Mouse (Mus musculus): ENCODE results near the gene Trim46.

Gene Trim46

DNA sequence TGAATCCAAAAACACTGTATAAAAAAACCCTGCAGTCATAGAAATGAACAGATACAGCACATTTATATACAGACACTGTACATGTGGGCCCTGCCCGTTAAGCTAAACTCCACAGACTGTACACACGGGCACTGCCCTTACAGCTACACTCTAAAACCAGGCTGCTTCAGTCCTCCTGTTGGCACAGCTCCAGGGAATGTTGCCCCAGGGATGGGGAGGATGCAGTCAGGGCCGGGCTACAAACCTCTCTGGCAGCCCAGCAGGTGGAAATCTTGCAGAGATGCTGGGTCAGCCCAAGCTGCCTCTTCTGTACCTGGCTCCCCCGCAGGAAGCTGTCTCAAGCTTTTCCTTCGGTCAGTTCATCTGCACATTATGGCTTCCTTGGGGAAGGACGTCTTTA lies 25.7 kb upstream of the Trim46 start:
- in situ Hi-C loops (cut with MboI, MseI) = no loop called here

DNA sequence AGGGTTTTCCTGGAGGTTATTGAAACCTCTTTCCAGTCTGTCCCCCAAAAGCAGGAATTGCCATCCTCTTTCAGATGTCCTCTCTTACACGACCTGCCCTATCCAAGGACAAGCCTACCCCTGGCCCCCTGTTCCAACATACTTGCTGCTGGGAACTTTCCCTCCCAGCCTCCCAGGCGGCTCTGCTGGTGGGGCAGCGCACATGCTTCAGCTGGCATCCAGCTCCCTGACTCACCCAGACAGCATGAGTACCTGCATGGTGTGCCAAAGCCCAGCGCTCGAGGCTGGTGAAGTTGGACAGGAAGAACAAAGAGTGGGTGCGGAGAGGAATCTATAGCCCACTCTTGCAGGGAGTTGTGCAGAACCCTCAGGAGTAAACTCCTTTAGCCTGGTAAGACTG lies 24.8 kb upstream of the Trim46 start:
- in situ Hi-C loops (cut with MboI, MseI) = no loop called here

DNA sequence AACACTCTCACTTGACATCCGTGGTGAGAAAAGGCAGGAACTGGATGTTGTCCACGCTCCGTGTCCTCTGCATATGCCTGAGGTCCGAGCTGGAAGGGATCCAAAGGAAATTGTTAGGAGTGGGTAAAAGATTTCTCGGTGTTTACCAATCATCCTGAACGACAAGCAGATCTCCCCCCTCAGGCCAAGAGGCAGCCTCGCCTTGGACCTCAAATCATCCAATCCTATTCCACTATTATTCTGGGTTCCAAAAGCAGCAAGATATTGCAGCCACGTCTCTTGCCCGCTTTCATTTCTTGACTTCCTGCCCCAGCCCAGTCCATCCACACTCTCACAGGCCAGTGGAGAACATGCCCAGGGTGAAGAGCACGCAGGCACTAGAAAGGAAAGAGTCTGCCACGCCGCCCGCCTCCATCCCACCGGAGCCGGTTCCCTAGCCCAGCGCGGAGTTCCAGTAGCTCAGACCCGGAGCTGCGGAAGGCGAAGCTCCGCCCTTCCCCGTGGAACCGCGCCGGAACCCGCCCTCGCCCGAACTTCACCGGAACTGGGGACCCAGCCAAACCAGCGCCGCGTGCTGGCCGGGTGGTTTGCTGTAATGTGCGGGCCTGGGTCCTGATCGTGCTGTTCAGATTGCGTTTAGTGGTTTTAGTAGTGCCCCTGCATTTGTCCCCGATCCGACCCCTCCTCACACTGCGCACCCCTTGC lies 24.1 kb upstream of the Trim46 start, which contains the start of gene Slc50a1:
Gene Slc50a1 (minus strand): TSS at position 520 of the 705 bp plus-strand sequence.
- in situ Hi-C loops (cut with MboI, MseI) = no loop called here

DNA sequence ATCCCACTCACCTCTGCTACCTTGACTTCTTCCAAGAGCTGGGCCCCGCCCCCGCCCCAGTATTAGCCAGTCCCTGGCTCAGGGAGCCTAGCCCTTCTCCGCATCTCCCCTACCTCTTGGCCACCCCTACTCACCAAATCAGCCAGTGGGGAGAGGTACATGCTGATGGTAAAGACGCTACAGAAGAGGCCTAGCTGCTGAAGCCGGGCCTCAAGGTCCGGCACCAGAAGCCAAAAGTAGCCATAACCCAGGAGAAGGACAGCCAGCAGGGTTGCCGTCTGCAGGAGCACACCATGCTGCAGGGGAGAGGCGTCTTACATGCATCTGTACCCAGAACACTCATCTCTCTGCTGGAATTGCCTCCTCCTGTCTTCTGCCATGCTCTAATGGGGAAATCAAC lies 22.8 kb upstream of the Trim46 start:
- in situ Hi-C loops (cut with MboI, MseI) = no loop called here

DNA sequence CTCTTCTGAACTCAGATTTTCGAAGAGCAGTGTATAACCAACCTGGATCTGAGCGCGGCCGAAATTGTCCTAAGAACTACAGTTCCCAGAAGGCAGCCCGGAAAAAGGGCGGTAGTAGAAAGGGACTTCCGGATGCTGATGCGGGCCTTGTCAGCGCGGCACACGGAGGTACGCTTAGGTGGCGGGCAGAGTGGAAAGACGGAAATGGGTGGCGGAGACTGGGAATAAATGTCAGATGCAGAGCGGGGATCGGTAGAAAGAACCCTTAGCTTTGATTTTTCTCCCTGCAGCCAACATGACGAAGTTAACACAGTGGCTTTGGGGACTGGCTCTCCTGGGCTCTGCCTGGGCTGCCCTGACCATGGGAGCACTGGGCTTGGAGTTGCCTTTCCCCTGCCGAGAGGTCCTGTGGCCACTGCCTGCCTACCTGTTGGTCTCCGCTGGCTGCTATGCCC lies 20.4 kb upstream of the Trim46 start:
- in situ Hi-C loops (cut with MboI, MseI) = no loop called here

DNA sequence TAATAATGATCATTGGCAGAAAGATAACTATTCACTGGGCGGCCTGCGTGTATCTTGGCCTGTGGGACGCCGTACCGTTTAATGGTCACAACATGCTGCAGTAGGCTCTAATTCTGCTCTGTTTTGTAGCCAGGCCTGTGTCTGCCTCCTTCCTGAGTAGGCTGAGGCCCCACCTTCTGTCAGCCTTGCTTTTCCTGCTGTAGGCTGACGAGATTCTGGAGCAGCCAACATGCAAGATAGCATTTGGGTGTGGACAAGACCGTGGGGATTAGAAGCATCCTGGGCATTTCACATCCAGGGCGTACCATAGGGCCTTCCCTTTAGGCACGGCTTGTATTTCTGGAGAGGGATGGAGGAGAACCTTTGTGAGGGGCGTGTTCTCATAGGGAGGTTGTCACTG lies 16.3 kb upstream of the Trim46 start:
- in situ Hi-C loops (cut with MboI, MseI) = no loop called here

DNA sequence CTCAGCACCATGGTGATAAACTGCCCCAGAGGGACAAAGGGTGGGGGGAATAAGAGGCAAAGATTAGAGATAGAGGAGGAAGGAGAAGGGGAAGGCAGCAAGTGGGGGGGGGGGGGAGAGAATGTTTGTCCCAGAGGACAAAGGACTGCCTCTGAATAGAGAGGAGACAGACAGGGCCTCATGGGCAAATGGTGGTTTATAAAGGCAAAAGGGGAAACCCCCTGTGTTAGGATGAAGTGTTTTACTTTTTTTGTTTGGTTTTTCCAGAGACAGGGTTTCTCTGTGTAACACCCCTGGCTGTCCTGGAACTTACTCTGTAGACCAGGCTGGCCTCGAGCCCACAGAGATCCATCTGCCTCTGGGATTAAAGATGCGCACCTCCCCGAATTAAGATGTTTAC lies 14.1 kb upstream of the Trim46 start:
- in situ Hi-C loops (cut with MboI, MseI) = no loop called here

DNA sequence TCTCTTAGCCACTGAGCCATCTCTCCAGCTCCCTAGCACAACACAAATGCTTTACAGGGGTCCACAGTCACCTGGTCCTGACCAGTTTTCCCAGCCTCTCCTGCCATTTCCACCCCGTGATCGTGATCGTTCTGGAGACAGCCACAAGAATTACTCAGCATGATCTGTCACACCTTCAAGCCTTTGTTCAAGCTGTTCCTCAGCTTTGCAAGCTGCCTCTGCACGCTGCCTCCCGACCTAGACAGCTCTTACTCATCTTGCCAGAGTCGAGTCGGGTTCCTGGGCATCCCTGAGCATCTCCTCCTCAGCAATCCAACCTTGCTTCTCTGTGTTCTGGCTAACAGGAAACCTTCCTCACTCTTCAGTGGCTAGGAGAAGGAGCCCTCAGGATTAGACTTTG lies 13.0 kb upstream of the Trim46 start, which contains the start of gene Dpm3:
Gene Dpm3 (plus strand): TSS at position 283 of the 400 bp plus-strand sequence.
- in situ Hi-C loops (cut with MboI, MseI) = no loop called here

DNA sequence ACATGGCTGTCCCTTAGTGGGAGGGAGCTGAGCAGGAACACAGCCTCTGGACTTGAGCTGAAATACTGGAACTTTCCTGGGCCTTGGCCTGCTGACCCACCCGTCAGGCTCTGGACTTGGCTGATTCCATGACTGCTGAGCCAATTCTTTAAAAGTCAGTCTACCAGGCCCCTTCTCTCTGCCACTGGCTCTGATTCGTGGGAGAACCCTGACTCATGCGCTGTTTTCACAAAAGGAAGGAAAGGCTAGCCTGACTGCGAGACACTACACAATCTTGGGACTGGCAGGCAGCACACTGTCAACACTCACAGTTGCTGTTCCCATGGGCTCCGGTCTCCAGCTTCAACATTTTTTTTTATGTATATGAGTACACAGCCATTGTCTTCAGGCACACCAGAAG lies 10.1 kb upstream of the Trim46 start:
- in situ Hi-C loops (cut with MboI, MseI) = no loop called here

DNA sequence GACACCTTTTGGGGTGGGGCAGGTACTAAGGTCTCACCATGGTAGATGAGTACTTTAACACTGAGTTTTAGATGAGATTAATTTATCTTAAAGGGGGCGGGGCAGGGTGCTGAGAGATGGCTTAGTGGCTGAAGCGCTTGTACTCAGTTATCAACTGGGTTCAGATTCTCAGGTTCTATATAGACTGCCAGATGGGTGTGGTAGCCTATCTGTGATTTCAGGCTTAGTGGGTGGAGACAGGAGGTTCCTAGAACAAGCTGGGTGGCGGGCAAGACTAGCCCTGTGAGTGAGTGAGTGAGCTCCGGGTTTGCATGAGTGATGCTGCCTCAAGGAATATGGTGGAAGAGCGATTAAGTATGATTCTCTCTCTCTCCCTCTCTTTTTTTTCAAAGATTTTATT lies 8.9 kb upstream of the Trim46 start:
- in situ Hi-C loops (cut with MboI, MseI) = no loop called here

DNA sequence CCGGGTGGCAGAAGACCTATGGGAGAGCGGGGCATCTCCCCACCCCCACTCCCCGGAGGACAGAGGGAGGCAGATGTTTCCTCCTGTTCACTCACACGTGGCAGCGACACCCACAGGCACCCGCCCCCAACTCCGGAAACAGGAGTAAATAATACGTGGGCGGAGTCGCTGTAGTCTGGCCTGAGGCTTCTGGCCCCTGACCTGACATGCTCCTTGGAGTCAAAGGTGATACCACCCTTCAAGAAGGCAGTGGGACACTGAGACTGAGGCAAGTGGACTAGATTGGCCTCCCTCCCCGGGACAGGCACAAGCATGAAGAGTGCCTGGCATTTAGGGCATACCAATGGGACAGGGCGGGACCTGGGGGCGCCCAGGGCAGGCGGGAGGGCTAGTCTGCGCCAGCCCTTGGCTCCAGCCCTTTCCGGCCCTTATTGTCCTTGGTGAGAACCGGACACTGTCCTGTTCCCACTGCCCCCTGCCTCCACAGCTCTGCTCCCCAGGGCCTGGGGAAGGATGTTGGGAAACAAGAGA lies 5.3 kb upstream of the Trim46 start:
- in situ Hi-C loops (cut with MboI, MseI) = no loop called here

DNA sequence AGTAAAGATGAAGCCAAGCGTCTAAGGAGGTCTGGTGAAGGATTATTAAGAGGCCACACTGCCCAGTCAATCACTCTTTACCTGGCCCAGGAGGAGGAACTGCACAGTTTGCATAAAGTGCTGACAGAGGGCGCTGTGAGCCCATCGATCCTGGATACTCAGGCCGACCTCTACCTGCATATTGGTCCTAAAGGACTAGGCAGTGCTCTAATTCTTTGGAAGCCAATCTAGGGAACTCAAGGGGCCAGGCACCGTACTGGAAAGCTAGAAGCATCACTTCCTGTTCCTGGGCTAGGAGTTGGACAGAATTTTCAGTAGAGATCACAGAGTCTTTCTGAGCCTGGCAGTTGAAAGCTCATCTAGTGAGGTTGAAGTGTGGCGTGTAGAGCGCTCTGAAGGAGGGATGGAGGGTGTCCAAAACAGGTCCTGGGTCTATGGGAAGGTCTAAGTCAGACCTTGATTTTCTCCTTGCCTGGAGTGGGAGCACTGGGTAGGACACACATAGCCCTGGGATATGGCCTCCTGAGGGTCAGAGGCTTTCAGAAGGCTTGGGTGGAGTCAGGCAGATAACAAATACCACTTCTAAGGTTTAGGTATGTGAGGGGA lies 4.4 kb upstream of the Trim46 start:
- in situ Hi-C loops (cut with MboI, MseI) = no loop called here

DNA sequence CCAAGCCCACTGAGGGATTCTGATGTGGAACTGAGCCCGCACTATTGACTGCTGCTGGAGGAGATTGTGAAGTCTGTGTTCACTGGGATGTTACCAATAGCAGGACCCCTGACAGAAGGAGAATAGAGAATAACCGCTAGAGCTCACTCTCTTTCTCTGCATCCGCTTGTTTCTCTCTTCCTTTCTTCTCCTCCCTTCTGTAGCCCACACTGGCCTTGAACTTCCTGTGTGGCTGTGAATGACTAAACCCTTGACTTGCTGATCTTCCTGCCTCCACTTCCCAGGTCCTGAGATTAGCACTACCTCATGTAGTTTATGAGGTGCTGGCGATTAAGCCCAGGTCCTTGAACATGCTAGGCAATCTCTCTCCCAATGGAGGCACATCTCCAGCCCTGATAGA lies 1.4 kb upstream of the Trim46 start:
- in situ Hi-C loops (cut with MboI, MseI) = loop anchor here (5.0 to 10.0 kb wide), 2 partner anchors 35 to 1323 kb away; partner anchors contain the start of gene Efna1

DNA sequence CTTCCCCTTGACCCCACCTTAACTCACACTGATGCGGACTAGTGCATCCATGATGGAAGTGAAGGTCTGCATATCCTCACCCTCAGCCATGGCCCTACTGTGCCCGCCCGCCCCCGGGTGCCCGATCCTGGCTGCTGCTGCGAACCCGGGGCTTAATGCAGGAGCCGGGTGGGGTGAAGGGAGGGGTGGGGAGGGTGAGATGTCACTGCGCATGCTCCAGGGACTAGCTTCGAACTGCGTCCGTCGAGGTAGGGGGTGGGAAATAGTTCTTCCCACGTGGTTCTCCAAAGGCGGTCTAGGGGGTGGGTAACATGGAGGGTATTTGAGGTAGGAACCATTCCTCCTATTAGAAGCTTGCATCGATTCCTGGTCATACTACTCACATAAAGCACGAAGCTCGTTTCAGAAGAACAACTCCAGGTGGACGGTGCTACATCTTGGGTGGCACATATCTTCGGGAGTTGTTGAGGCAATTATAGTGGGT lies 379 bp downstream of the Trim46 start, which contains the start of gene Krtcap2:
Gene Krtcap2 (plus strand): TSS at position 279 of the 484 bp plus-strand sequence.
- in situ Hi-C loops (cut with MboI, MseI) = loop anchor here (5.0 to 10.0 kb wide), 2 partner anchors 37 to 1321 kb away; partner anchors contain the start of gene Efna1

DNA sequence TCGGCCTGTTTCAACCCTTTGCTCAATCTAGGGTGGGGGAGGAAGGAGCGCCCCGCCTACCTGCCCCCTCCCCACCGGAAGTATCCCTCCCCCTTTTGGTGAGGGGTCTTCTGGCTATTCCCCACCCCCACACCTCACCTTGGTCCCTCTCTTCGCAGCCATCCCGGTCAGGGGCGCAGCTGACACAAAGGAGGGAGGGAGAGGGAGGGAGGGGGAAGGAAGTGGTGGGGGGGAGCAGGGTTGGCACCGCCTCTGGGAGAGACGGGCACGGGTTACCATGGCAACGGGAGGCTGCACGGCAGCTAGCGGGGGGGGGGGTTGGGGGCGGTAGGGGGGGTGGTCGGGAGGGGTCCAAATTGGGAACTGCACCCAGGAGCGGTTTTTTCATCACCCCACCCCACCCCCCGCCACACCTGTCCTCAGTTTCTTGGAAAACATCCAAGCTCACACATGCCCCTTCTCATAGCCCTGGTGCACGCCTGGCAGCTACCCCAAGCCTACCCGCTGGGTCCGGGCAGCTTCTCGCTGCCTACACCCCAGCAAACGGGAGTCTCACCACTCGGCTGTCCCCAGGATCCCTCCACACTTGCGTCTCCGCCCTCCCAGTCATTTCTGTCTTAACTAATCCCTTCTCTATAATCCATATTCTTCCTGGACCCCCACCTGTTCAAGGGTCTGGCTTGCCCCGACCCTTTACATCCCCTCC lies 974 bp downstream of the Trim46 start:
- in situ Hi-C loops (cut with MboI, MseI) = loop anchor here (5.0 to 10.0 kb wide), 2 partner anchors 37 to 1320 kb away; partner anchors contain the start of gene Efna1

DNA sequence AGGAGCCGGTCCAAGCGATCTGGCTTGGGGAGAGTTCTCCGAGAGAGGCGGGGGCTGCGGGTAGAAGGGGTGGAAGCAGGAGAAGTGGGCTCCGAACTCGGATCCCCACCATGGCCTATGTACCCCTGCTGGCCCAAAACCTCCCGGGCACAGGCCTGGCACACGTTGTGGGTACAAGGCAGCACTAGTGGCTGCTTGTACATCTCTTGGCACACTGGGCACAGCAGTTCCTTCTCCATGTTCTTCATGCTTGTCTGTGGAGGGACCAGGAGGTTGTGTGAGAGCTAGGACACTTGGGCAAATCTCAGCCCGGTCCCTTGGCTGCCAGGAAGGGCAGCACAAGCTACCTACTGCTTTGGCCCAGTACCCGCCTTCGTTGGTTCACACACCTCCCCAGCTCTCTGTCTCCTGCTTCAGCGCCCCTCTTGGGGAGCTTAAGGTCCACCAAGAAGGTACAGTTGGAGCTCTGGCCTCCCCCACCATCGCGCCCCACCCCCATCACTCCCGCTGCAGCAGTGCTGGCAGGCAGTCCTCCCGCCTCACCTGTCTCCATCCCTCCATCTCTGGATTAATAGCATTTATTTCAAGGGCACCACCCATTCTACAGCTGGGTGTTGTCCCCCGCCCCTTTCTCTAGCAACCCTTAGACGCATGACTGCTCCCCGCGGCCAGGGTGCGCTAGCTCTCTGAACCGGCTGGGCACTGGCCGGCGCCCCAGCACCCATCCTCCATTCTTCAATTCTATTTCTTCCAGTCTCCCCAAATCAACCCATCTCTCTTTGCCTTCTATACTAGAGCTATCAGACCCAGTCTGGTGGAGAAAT lies 1.7 kb downstream of the Trim46 start:
- in situ Hi-C loops (cut with MboI, MseI) = loop anchor here (10.0 kb wide), 1 partner anchor 1320 kb away; no protein-coding TSS in a partner anchor

DNA sequence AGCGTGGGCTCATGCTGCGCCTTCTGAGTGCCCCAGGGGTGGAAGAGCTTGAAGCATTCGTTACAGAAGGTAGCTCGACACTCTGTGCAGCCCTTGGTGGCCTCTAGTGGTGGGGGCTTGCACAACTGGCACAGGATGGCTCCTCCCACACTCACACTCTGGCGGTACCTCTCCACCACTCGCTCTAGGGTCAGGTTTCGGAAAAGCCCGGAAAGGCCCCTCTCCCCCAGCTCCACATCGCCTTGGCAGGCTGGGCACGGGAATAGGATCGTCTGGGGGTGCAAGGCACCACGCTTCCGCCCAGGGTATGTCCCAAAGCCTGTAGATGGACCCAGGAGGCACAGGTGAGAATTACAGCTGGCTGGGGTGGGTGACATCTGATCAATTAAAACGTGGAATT lies 2.5 kb downstream of the Trim46 start:
- in situ Hi-C loops (cut with MboI, MseI) = loop anchor here (10.0 kb wide), 1 partner anchor 1319 kb away; no protein-coding TSS in a partner anchor

DNA sequence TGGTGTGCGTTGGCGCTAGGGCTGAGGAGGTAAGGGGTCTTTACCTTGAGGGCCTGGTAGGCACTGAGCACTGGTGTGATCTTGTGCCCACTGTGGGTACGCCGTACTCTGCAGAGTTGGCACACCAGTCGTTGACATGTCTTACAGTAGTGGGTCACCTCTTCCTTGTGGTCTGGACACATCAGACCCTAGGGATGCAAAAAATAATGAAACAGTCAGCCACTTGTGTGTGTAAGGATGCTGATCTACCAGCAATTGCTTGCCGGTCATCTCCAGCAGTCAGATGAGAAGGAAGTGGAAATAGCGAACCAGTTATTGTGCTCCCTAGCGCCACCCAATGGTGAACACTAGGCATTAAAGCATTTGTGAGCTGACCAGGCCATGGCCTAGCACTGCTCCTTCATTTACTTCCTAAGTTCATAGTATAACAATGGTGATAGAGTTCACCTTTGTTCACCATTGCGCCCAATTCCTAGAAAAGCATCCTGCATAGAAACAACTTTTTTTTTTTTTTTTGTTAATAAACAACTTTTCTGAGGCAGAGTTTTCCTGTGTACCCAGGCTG lies 3.7 kb downstream of the Trim46 start:
- in situ Hi-C loops (cut with MboI, MseI) = loop anchor here (10.0 kb wide), 1 partner anchor 1318 kb away; no protein-coding TSS in a partner anchor

DNA sequence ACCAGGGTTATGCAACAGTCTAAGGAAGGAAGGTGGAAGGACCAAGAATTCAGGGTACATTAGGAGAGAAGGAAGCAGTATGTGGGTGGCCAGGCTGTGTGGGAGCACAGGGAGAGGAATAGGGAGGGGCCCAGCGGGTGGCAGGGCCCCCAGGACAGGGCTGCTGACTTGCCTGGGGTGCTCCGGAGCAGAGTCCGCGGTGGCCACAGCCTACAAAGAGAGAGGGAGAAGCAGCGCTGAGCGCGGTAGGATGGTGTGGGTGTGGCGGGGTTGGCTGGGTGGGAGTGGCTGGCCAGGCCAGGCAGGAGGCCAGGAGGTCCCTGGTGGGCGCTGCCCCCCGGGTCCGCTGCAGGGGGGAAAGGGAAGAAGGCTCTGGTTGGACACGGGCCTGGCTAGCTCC lies 7.6 kb downstream of the Trim46 start:
- in situ Hi-C loops (cut with MboI, MseI) = no loop called here

DNA sequence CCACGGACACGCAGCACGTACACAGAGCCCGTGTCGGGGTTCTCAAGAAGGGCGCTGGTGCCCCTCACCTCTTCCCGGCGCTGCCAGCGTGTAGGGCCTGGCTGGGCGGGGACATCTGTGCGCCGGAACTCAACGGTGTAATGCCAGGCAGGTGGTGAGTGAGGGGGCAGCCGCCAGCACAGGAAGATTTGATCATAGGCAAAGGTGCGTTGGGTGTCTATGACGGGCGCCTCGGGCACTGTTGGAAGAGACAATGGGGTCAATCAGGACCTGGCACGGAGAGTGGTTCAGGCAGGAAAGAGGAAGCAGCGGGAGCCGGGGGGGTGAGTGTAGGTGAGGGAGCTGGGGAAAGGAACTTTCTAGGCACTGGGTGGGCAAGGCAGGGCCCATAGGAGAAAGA lies 8.4 kb downstream of the Trim46 start:
- in situ Hi-C loops (cut with MboI, MseI) = no loop called here

Measured in T-helper 2 cell (primary cell).